Mouse (Mus musculus) cerebellum, adult 2 months (tissue): ENCODE data around the gene Unc79.

Experiments
- CTCF ChIP-seq: fragments of 200-500 bp; IDR thresholded peaks from 2 replicates; pipeline ENCODE4 v1.5.1; 2011; ENCODE audit warnings: low read depth, mild to moderate bottlenecking, control low read depth, low read length, moderate library complexity, borderline replicate concordance; ENCODE audit not compliant: insufficient read depth
- POLR2A ChIP-seq: fragments of 200-500 bp; IDR thresholded peaks from 2 replicates; pipeline ENCODE4 v1.6.1; 2011; ENCODE audit warnings: low read length, control low read depth, borderline replicate concordance; ENCODE audit not compliant: insufficient read depth

DNA sequence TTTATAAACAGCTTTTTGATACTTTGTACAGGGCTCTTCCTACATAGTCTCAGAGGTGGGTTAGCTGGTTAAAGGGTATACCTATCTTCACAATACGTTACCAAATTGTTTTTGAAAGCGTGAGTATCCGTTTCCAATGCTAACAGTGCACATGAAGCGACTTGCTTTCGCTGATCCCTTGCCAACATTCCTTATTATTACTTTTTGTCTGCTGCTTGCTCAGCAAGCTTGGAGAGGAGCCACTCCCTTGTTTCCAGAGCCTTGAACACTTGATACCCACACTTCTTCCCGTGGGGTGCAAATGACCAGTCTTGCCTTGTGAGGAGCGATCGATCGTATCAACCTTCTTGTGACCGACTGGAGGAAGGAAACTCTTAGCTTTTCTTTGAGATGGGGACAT, 112.1 kb downstream of the Unc79 start:
- no peak for TF ChIP-seq CTCF
- TF ChIP-seq POLR2A = no peak
